ENCODE assay signal across 18 mouse cellular contexts in the genomic region with DNA sequence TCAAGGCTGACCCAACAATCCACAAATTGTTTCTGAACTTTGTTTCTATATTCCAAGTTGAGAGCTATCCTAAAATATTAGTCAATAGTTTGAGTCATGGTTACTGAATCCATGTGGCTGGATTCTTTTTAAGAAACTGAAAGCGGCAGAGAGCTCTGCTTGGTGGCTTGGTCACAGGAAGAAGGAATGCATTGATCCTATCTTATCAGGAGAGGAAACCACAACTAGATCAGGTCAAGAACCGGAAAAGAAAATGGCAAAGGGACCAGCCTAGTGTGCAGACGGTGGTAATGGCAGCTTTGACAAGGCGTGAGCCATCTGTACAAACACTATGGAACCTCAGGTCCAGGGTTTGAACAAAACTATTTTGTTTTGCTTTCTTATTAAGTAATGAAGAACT. TPM values are rescaled to one million over a fixed set of nuclear protein-coding genes. Genes with fewer than 3 reads are reported as not detected.
"Had no signal": no experiment of that assay in that cellular context is flagged by ENCODE, and none has a peak within 500 bp of the region (broad histone marks: within the 10 kb centered on the region; RNA-seq: fewer than 3 reads in every experiment).

No protein-coding gene starts in this region.

- H3K27me3 ChIP-seq: limb, embryonic 15.5 days; neural tube, embryonic 12.5 days had no signal

- H3K9me3 ChIP-seq: limb, embryonic 15.5 days; liver, embryonic 12.5 days; midbrain, embryonic 10.5 days; neural tube, embryonic 12.5 days had no signal

- H3K36me3 ChIP-seq: limb, embryonic 15.5 days; liver, embryonic 12.5 days; midbrain, embryonic 10.5 days; neural tube, embryonic 12.5 days had no signal

- DNase-seq: lung, postnatal 14 days had no signal

RNA-seq across cellular contexts. Expression of a gene that starts 0.8 kb away (rescaled TPM):
- total RNA-seq: layer of hippocampus, adult 8-10 months; layer of hippocampus, postnatal 25 days; left cerebral cortex, adult 2 months; left cerebral cortex, postnatal 25 days; neutrophil, adult 5-6 weeks had no signal
- polyA plus RNA-seq: kidney, embryonic 14.5 days; limb, embryonic 11.5 days; limb, embryonic 15.5 days; liver, embryonic 12.5 days; liver, embryonic 16.5 days; lung, embryonic 14.5 days; macrophage; midbrain, embryonic 10.5 days; midbrain, embryonic 14.5 days; neural tube, embryonic 12.5 days; stomach, embryonic 14.5 days; thymus, postnatal 0 days had no signal

RNA-seq across cellular contexts. Expression of a gene that starts 13.7 kb away (rescaled TPM):
- total RNA-seq: neutrophil, adult 5-6 weeks had no signal
- polyA plus RNA-seq: kidney, embryonic 14.5 days; limb, embryonic 11.5 days; limb, embryonic 15.5 days; liver, embryonic 12.5 days; liver, embryonic 16.5 days; lung, embryonic 14.5 days; macrophage; midbrain, embryonic 10.5 days; midbrain, embryonic 14.5 days; neural tube, embryonic 12.5 days; stomach, embryonic 14.5 days; thymus, postnatal 0 days had no signal

RNA-seq across cellular contexts. Expression of a gene that starts 19.5 kb away (rescaled TPM):
- total RNA-seq: neutrophil, adult 5-6 weeks had no signal
- polyA plus RNA-seq: kidney, embryonic 14.5 days; limb, embryonic 11.5 days; limb, embryonic 15.5 days; liver, embryonic 12.5 days; liver, embryonic 16.5 days; lung, embryonic 14.5 days; macrophage; midbrain, embryonic 10.5 days; midbrain, embryonic 14.5 days; neural tube, embryonic 12.5 days; stomach, embryonic 14.5 days; thymus, postnatal 0 days had no signal

RNA-seq across cellular contexts. Expression of a gene that starts 25.3 kb away (rescaled TPM):
- total RNA-seq: layer of hippocampus, postnatal 25 days; left cerebral cortex, adult 2 months; neutrophil, adult 5-6 weeks had no signal
- polyA plus RNA-seq: kidney, embryonic 14.5 days; limb, embryonic 11.5 days; limb, embryonic 15.5 days; liver, embryonic 12.5 days; liver, embryonic 16.5 days; lung, embryonic 14.5 days; macrophage; midbrain, embryonic 10.5 days; midbrain, embryonic 14.5 days; neural tube, embryonic 12.5 days; stomach, embryonic 14.5 days; thymus, postnatal 0 days had no signal

RNA-seq across cellular contexts. Expression of a gene that starts 31.1 kb away (rescaled TPM):
- total RNA-seq: neutrophil, adult 5-6 weeks had no signal
- polyA plus RNA-seq: kidney, embryonic 14.5 days; limb, embryonic 11.5 days; limb, embryonic 15.5 days; liver, embryonic 12.5 days; liver, embryonic 16.5 days; lung, embryonic 14.5 days; macrophage; midbrain, embryonic 10.5 days; midbrain, embryonic 14.5 days; neural tube, embryonic 12.5 days; stomach, embryonic 14.5 days; thymus, postnatal 0 days had no signal
